Mouse (Mus musculus) embryo, embryonic 10.5 days (tissue): ENCODE measurements at regions not wholly inside any gene's neighbourhood (a gene's known extent, or its start where the extent isn't known, plus 50 kb on each side); places are given as distances from the start of the nearest gene placed in this dataset.
"Not testable (repeated sequence)": the region's sequence is repeated elsewhere in the genome, so short reads cannot be mapped to it uniquely, and the experiment has no call there.

Experiments
- DNase-seq: peaks from one replicate; pipeline ENCODE4 v3.0.0-alpha.2; 2015; ENCODE audit warnings: low spot score

DNA sequence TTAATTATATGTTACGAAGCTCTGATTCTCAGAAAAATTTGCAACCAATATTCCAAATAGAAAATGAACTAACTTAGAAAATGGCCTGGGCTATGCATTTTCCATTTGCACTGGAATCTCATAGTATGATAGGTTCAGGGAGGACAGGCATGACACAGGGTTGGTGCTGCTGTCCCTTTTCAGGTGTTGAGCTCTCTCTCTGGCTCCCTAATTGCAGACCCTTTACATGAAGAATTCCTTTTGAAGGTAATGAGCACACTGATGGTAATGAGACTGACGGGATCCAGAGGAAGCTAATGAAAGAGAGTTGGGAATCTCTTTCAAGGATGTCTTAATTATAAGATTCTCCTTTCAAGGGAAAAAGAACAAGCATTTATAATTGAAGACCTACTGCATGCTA, 87.6 kb downstream of the Serpinb8 start:
- DNase-seq = no peak

DNA sequence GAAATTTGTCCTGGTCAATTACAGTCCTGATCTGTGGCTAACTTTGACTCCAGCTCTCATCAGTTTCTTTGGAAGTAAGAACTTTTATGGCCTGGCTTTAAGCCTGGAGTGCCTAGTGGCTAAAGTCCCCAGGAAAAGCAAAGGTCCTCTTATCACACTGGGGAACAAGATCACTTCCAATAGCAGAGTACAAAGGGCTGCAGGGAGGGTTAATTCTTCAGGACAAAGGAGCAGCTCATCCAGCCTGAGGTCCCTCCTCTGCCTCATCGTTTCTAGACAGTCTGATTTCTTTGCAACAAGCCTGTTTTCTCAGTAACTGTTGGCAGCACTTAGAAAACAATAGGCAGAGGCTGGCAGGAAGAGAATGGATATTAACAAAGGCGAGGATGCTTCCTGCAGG, 107.1 kb downstream of the Serpinb8 start:
- DNase-seq = peak; percentile 7

DNA sequence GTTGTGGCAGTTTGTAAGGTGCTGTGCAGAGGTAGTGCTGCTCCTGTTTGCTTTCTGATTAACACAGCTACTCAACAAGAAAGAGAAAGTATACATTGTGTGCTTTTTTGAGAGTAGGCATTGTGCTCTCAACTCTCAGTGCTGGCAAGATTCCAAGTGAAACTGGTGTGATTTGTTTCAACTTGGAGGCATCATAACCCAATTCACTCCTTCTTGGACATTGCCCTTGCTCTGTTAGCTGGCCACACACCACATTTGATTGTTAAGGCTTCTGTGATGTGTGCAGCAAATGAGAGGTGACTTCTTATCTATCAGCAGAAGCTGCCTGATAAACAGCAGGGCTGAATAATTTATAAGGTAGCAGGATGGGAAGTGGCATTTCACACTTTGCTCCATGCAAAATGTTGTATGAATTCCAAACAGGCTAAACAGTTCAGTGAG, 116.3 kb downstream of the Serpinb8 start:
- no peak for DNase-seq

DNA sequence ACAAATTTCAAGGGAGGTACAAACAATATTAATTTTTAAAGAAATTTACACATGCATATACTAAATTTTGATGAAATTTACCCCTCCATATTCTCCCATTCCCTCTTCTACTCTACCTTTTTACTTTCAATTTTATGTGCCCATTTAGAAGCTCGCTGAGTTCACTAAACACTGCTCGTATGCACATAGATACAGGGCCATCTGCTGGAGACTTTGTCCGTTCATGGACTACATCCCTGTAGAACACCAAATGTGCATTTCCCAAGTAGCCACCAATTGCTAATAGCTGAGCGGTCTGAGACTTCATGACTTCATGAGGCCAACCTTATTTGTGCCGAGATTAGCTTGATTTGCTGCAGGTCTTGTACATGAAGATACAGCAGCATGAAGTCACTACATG, 118.8 kb downstream of the Serpinb8 start:
- DNase-seq = no peak

DNA sequence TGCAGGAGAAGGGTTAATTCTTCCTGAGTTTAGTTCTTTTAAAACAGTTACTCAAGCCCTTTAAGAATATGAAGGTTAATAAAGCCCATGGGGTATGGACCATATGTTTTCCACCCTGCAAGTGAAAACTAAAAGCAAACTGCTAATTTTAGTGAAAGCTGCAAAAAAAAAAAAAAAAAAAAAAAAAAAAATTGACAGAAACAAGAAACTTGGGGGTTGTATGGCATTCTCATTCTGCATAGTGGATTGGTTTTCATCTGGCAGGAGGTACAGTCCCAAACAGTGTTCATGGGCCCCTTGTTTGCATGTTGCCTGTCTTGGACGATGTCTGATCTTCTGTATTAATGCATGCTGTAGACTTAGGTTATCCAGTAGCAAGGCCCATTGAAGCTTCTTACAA, 125.1 kb downstream of the Serpinb8 start:
- DNase-seq = no peak

DNA sequence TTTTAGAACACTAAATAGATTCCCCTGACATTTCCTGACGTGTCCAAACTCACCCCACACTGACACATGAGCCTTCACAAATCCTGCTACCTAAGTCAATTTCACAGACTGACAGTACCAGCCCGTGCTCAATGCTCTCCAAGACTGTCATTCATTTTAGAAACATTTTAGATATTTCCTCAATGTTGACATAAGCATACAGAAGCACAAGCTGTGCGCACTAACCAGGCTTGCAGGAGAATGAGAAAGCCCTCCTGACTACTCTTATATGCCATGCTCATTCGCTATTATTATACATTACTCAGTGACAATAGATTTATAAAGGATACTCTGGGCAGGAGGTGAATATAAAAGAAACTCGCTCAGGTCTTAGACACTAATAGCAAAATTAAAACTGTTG, 129.5 kb downstream of the Serpinb8 start:
- no peak for DNase-seq

DNA sequence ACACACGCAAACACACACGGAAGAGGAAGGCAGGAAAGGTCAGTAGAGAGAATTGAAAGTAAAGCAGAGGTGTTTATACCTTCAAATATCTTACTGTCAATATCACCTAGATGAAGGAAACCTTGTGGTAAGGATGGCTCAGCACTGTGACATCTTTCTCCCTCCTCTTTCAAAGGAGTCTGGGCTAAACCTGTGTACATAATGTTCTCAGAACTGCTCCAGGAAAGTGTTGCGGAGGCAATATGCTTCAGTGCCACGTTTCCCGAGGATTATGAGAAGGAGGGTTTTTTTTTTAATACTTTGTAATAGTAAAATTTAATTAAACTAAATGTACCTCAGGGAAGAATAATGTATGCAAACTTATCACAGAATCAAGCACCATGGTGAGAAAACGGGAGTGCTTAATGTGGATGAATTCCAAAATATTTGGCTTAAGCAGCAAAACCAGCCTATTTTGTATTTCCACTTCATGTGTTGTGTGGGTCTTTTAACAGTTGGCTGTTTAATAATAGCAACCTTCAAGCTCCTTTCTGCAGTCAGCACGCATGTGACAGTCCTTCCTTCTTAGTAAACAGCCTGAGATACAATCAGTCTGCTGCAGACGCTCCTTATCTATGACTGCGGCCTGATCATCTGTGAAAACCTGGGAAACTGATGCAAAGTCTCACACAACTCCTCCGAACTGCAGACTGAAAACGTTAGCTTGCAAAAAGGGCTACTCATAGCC, 138.5 kb downstream of the Serpinb8 start:
- no peak for DNase-seq

DNA sequence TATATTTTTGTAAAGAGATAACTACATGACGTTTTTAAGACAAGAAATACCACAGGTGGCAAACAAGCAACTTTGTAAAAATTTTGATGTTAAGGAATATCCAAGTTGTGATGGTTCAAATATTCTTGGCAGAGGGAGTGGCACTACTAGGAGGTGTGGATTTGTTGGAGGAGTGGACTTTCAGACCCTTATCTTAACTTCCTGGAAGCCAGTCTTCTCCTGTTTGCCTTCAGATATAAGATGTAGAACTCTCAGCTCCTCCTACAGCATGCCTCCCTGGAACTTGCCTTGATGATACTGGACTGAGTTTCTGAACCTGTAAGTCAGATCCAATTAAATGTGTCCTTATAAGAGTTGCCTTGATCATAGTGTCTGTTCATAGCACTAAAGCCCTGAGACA, 175.5 kb downstream of the Serpinb8 start:
- DNase-seq = no peak

DNA sequence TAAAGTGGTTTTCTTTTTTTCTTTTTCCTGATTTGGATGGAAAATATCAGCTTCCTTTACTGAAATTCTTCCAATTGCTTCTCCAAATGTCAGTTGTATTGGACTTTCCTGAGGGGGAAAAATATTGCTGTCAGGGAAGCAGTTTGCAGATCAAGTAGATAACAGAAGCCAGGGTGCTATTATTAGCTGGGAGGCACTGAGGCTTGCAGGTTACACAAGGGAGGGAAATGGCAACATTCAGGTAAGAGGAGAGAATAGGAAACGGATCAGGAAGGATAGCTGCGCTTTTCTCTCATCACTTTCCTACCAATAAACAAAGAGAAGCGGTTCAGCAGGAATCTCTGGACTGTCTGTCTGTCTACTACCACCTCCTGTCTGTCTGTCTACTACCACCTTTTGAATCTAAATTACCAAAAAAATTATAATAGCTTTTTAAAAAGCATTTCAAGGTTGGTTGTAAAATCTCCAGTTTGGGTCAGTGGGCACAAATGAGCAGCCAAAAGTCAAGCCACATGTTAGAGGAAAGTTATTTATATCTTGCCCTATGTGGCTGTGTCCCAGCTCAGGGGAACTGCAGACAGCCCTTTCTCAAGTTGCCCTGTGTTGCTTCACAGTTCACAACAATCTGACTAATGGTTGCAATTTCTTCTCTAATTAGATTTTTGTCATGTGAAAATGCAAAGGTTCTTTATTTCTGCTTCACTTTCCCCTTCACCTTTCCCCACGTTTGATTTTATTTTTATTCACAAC, 177.6 kb downstream of the Serpinb8 start:
- DNase-seq = no peak

DNA sequence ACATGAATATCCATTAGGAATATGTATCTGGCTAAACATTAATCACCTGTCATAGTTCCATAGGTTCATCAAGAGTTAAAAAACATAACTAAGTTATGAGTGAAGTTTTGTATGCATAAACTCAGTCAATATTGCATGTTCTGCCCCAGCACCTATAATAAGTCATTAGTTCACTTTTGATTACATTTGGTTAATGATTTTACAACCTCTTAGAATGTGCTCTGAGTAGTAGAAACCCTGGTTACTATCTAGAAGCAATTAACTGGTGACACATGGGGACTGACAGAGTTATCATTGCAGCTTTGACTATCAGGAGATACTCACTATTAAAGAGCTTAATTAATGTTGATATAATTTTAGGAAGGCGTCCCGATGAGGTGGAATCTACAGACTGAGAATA, 183.2 kb downstream of the Serpinb8 start:
- DNase-seq = no peak

DNA sequence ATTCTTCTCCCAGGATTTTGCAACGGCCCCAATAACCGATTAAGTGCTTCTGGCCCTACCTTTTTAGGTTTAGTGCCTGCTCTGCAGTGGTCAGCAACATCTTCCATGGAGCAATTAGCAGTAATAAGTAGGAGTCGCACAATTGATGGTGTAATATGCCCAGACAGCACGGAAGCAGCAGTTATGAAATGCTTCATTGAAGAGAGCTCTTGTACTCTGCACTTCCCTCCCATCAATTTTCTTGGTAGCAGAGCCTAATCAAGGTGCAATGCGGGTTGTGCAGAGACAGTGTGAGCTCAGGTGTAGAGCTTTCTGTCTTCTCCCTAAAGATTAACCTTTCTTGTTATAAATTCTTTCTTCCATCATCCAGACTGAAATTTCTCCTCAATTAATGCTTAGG, 193.3 kb downstream of the Serpinb8 start:
- no peak for DNase-seq

DNA sequence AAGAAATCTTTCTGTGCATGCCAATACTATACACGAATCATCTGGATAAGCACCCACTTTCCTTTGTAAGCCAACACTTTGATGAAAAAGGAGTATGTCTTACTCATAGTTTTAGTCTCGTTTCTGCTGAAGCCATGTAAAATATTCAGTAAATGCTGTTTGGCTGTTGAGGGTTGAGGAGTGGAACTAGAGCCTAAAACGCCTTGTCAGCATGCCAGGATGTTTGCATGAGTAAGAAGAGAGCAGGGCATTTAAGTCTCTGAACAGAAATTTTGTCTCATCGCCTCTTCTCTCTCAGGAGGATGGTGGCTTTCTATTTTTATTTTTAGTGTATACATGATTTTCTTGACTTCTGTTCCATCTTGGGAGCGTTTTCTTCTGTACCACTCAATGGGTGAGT, 216.0 kb downstream of the Serpinb8 start:
- no peak for DNase-seq

DNA sequence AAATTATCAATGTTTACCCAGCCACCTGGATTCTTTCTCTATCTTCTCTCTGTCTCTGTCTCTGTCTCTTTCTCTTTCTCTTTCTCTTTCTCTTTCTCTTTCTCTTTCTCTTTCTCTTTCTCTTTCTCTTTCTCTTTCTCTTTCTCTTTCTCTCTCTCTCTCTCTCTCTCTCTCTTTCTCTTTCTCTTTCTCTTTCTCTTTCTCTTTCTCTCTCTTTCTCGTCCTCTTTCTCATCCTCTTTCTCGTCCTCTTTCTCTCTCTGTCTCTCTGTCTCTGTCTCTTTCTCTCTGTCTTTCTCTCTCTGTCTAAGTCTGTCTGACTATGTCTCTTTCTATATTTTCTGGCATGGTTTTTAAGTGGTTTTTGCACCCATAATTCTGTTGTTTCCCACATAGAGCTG, 217.6 kb downstream of the Serpinb8 start:
- not testable (repeated sequence) for DNase-seq

DNA sequence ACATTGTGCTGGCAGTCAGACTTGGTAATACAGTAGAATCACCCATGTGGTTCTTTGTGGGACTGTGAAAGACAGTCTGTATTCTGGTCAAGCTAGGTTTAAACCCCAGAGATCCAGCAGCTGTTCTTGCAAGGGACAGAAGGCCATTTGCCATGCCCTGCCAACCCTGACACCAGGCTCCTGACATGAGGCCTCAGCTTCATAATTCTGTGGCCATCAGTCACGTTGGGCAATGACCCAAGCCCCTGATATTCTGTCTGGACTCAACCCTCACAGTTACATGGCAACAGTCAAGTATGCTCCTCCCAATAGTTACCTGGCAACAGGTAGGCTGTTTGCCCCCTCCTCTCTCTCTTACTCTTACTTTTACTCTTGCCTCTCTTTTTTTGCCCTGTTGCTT, 221.3 kb downstream of the Serpinb8 start:
- no peak for DNase-seq

DNA sequence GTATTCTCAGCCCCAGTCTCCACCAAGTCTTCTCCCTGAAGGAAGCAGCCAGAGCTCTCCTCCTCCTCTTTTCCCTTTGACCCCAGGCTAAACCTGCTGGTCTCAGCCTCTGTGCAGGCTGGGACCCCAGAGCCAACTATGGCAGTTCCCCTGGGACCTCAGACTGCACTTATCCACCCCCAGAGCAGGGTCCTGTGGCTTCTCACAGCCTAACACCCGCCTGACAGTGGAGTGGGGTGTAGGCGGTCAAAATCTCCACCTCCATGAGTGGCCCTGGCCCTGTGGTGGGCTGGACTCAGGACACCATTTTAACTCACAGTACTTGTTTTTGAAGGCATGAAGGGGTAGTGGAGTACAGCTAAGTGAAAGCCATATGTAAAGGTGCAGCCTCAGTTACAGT, 222.1 kb downstream of the Serpinb8 start:
- no peak for DNase-seq

DNA sequence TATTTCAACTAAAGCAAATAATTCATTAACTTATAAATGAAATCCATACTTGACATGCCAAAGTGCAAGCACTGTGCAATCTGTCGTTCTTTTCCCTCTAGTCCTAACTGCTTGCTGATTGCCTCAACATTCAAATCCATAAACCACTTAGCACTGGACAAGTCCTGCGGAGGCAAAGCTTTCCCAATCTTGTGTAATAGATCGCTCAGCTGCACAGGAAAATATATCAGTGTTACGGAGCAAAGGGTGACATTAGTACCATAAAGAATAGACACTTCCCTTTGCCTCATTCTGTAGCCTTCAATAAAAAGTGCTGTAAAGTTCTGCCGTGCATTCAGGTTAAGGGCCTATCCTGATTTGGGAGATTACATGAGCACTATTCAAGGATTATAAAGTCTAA, 248.1 kb downstream of the Serpinb8 start:
- DNase-seq = no peak

DNA sequence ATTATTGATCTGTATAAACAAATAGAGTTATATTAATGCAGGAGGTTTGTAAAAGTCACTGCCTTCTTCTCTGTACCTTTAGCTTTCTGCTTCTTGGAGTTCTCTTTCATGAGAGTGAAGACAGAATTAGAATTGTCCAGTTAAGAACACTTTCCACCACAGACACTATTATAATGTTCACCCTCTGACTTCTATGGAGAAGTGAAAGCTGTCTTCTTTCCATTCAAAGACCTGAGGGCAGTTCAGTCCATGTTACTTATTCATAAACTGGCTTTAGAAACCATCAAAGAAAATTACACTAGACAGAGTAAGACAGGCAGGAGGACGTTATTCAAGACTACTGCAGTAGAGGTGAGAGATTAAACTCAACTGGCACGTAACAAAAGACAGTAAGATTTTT, 262.6 kb downstream of the Serpinb8 start:
- DNase-seq = no peak

DNA sequence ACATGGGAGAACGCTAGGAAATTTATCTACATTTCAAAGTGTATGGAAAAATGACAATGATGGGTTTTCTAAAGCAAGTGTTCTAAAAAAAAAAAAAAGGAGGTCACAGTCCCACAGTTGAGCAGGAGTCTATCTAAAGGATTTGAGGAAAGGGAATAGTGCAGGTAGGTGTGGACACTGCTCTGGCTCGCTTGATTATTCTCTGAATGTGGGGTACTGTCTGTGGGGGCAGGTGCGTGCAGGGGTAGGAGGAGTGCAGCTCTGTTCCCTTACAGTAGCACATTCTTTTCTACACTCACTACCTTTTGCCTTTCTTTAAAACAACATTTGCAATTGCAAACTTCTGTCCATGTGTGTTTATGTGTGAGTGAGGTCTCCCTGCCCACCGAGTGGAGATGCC, 263.2 kb downstream of the Serpinb8 start:
- DNase-seq = no peak

DNA sequence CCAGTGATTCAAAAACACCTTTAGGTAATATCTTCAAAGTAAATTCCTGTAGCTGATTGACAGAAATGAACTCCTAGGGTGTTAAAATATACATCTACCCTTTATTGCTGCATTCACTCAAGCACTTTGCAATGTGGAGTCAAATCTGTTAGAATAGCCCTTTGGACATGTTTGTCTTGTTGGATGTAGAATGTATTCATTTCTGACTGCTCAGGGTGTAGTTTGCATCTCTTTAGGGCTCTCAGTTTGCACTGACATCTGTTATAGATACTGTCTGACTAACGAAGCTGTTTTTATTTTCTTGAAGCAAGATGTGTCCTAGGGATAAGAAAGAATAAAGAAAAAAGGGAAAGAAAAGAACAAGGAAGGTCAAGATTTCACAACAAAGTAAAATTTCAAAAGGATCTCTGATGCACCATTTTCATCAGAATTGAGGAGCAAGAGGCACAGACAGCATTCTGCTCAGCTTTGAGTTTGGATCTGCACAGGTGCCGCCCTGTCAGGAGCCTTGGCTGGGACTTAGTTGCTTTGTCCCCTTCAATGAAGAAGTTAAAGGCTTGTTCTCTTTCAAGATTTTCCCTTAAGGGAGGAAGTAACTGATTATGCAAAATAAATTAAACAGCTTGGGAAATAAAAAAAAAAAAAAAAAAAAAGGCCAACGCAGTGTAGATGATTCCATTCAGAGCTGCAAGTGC, 308.1 kb downstream of the Serpinb8 start:
- no peak for DNase-seq

DNA sequence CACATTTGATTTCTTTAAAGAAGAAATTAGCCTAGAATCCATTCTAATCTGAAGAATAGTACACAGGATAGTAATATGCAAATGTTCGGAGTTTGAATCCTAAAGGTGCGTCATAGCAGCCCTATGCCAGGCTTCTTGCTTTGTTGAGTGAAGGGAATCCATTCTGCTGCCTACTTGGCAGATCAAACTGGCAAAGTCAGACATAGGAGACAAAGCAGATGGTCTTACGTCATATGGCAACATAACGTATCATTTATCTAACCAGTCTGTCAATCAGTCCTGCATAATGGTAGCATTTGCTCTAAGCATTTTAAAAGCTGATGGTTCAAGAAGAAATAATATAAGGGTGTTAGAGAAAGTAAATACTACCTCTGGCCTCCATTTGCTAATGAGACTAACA, 309.5 kb downstream of the Serpinb8 start:
- no peak for DNase-seq

DNA sequence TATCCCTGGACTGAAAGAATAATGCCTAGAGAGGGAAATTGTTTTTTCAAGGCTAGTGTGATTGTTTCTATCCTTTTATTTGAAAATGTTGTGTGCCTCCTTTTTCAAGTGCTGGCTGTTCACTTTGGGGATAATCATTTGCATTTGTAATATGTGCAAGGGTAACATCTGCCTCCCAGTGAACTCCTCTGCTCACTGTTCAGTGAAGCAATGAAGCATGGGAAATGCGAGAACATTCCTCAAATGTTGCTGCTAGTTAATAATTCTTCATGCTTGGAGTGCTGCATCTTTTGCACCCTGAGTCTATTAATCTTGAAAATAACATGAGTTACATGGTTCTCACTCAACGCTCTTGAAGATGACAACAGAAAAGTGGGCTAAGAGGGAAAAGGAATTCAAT, 310.6 kb downstream of the Serpinb8 start:
- peak; percentile 14 for DNase-seq

DNA sequence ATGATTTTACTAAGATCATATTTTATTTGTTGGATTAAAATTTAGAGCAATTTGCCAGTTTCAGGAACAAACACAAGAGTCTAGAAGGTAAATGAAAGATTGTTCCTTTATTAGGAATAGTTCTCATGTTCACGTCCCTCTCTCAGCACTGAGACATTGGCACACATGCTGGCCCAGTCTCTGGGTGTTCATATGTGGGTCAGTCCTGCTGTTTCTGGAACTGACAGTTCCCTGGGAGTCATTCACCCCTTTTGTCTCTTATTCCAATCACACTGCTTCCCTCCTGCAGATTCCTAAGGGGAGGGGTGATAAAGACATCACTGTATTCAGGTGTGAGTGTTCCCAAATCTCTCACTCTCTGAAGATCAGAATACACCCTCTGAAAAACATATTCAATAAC, 311.1 kb downstream of the Serpinb8 start:
- DNase-seq = no peak
